Mouse (Mus musculus) heart, postnatal 10 days (tissue): ENCODE data around the gene Mcidas. TPM values are rescaled to one million over a fixed set of nuclear protein-coding genes. Genes with fewer than 3 reads are reported as not detected.
A peak's percentile ranks its signal among the peaks of the same experiment; 100 is the strongest.

Experiments used
- DNase-seq, 2 experiments: peaks; one replicate each; pipeline ENCODE4 v3.0.0; 2021
- intact Hi-C: fragments of 180-260 bp; cut with DNase I; formaldehyde crosslinking; loops from one replicate; pipeline ENCODE4 v1.15.1; 2025
- total RNA-seq, 2 experiments: library from RNA; stranded (reverse); gene quantifications; 2 replicates each; pipeline ENCODE4 v1.2.3; 2021

Mcidas gene
- not detected for total RNA-seq

GRCm38 (mm10) chr13:112993531-112994152 is at the start of gene Mcidas:
Mcidas (plus strand) TSS chr13:112993845.
- peak in 1 of 2 experiments; percentile 15 for DNase-seq
- intact Hi-C loops = no loop called here

- intact Hi-C loops = no loop called here
Measured at GRCm38 (mm10) chr13:112945312-112945711, 48.3 kb upstream of the Mcidas start.

GRCm38 (mm10) chr13:112945900-112946299 is 47.7 kb upstream of the Mcidas start:
- intact Hi-C loops = no loop called here
- DNase-seq = no peak

More at GRCm38 (mm10) chr13:112945312-112945711, 48.3 kb upstream of the Mcidas start:
- DNase-seq = no peak

- no peak for DNase-seq
- intact Hi-C loops = no loop called here
Measured at GRCm38 (mm10) chr13:112954067-112954466, 39.6 kb upstream of the Mcidas start.

- DNase-seq = no peak
- intact Hi-C loops = no loop called here
Measured at GRCm38 (mm10) chr13:112963081-112963480, 30.6 kb upstream of the Mcidas start.

GRCm38 (mm10) chr13:112964421-112964820 is 29.2 kb upstream of the Mcidas start:
- DNase-seq = no peak
- intact Hi-C loops = no loop called here

GRCm38 (mm10) chr13:112967267-112967666 is 26.4 kb upstream of the Mcidas start:
- intact Hi-C loops = no loop called here
- DNase-seq = no peak

GRCm38 (mm10) chr13:112976720-112977119 is 16.9 kb upstream of the Mcidas start:
- intact Hi-C loops = no loop called here

GRCm38 (mm10) chr13:112985605-112986450 is 7.8 kb upstream of the Mcidas start:
- no peak for DNase-seq
- intact Hi-C loops = loop anchor here (2.0 kb wide), 1 partner anchor 49 kb away; the partner anchor contains the start of gene Cdc20b

More at GRCm38 (mm10) chr13:112976720-112977119, 16.9 kb upstream of the Mcidas start:
- DNase-seq = no peak

- intact Hi-C loops = loop anchor here (2.0 kb wide), 1 partner anchor 48 kb away; the partner anchor contains the start of gene Cdc20b
- DNase-seq = no peak
Measured at GRCm38 (mm10) chr13:112986451-112986950, 7.1 kb upstream of the Mcidas start.

- intact Hi-C loops = loop anchor here (2.0 kb wide), 1 partner anchor 47 kb away; the partner anchor contains the start of gene Cdc20b
- peak; percentile 92 to 94 for DNase-seq
Measured at GRCm38 (mm10) chr13:112987532-112987943, 6.1 kb upstream of the Mcidas start, which contains the start of gene Ccno. Ccno (plus strand) TSS chr13:112987802.

GRCm38 (mm10) chr13:112987991-112988390 is 5.7 kb upstream of the Mcidas start:
- no peak for DNase-seq
- intact Hi-C loops = loop anchor here (2.0 kb wide), 1 partner anchor 47 kb away; the partner anchor contains the start of gene Cdc20b

GRCm38 (mm10) chr13:112988866-112989265 is 4.8 kb upstream of the Mcidas start:
- intact Hi-C loops = no loop called here
- peak in 1 of 2 experiments; percentile 8 for DNase-seq

- peak in 1 of 2 experiments; percentile 27 for DNase-seq
- intact Hi-C loops = no loop called here
Measured at GRCm38 (mm10) chr13:112989541-112989940, 4.1 kb upstream of the Mcidas start.

GRCm38 (mm10) chr13:112990346-112990745 is 3.3 kb upstream of the Mcidas start:
- no peak for DNase-seq
- intact Hi-C loops = no loop called here

GRCm38 (mm10) chr13:112994191-112994590 is 546 bp downstream of the Mcidas start:
- intact Hi-C loops = no loop called here
- DNase-seq = peak; percentile 34 to 60

- intact Hi-C loops = no loop called here
- DNase-seq = no peak
Measured at GRCm38 (mm10) chr13:112996407-112996806, 2.8 kb downstream of the Mcidas start.

- DNase-seq = no peak
- intact Hi-C loops = no loop called here
Measured at GRCm38 (mm10) chr13:112997369-112997768, 3.7 kb downstream of the Mcidas start.

GRCm38 (mm10) chr13:112998427-112999201 is 5.0 kb downstream of the Mcidas start:
- intact Hi-C loops = no loop called here
- DNase-seq = peak in 1 of 2 experiments; percentile 28

GRCm38 (mm10) chr13:113000090-113000489 is 6.4 kb downstream of the Mcidas start:
- no peak for DNase-seq
- intact Hi-C loops = no loop called here
